Mouse (Mus musculus) liver, adult 2 months (tissue): ENCODE results near the gene Otol1.

Experiments used
- CTCF ChIP-seq: fragments of 200-500 bp; IDR thresholded peaks from 2 replicates; pipeline ENCODE4 v1.5.1; 2011; ENCODE audit warnings: low read depth, low read length, control low read depth
- POLR2A ChIP-seq: fragments of 200-500 bp; IDR thresholded peaks from 2 replicates; pipeline ENCODE4 v1.6.1; 2011; ENCODE audit warnings: low read length, control low read depth; ENCODE audit not compliant: insufficient read depth; ENCODE audit errors: extremely low read depth

- no peak for TF ChIP-seq CTCF
- TF ChIP-seq POLR2A, result no peak
Observed at GRCm38 (mm10) chr3:70001540-70001939, 5.9 kb upstream of the Otol1 start.
